Mouse (Mus musculus) lung, adult 2 months (tissue): ENCODE data around the gene Btbd35f19. TPM values are rescaled to one million over a fixed set of nuclear protein-coding genes. Genes with fewer than 3 reads are reported as not detected.
"Not testable (repeated sequence)": the region's sequence is repeated elsewhere in the genome, so short reads cannot be mapped to it uniquely, and the experiment has no call there.

Source experiments
- DNase-seq: peaks from one replicate; pipeline ENCODE4 v3.0.0; 2022
- H3K4me1 ChIP-seq: fragments of 200-500 bp; 2 replicates; pipeline ENCODE4 v1.6.1; 2011; ENCODE audit warnings: low read length; ENCODE audit not compliant: control insufficient read depth, insufficient read depth
- H3K4me3 ChIP-seq: fragments of 200-500 bp; replicated peaks from 2 replicates; pipeline ENCODE3; 2011; ENCODE audit warnings: low read depth, mild to moderate bottlenecking, control low read depth, low read length; ENCODE audit errors: extremely low read depth
- WGBS: fragments of 180-500 bp; shearing (Covaris S2); methylation state at CpG from one replicate; pipeline ENCODE4 v1.1.7; 2018; 5-methylcytosine and 5-hydroxymethylcytosine counted together
- polyA plus RNA-seq: library from polyadenylated mRNA; depleted of rRNA; stranded (reverse); fragments of >200 nt; gene quantifications from 2 replicates; pipeline ENCODE4 v1.2.3, GENCODE M21; 2012; rRNA removed

Btbd35f19 gene
- not detected in 2 replicates for polyA plus RNA-seq

DNA sequence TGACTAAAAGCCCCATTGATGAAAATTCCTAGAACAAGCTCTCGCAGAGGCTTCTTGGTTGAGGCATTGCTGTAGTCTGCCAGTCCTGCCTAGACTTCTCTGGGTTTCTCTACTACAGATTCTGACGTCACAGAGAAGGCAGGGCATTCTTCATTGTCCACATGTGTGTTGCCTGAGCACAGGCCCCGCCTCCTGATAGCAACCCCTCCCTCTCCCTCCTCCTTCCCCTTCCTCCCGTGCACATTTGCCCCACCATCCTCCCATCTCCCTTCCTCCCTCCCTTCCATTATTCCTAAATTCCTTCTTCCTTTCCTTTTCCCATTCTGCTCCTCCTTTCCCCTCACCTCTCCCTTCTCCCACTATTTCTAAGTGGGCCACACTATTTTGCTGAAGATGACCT, at the start of gene Btbd35f19:
TSS of gene Btbd35f19 (minus strand) at position 101 of the 400 bp plus-strand sequence.
- DNase-seq, H3K4me1 ChIP-seq, H3K4me3 ChIP-seq: not testable (repeated sequence)
- WGBS, result no CpG with 5 or more reads among the region's 4 CpGs

DNA sequence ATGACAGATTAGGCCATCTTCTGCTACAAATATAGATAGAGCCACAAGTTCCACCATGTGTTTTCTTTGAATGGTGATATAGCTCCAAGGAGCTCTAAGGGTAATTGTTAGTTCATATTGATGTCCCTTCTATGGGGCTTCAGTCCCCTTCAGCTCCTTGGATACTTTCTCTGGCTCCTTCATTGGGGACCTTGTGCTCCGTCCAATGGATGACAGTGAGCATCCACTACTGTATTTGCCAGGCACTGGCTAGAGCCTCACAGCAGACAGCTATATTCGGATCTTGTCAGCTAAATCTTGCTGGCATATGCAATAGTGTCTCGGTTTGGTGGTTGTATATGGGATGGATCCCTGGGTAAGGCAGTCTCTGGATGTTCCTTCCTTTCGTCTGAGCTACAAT, 41.8 kb downstream of the Btbd35f19 start:
- H3K4me1 ChIP-seq, H3K4me3 ChIP-seq, DNase-seq: not testable (repeated sequence)
- 58% methylated on average over 3 of the region's 4 CpGs for WGBS

DNA sequence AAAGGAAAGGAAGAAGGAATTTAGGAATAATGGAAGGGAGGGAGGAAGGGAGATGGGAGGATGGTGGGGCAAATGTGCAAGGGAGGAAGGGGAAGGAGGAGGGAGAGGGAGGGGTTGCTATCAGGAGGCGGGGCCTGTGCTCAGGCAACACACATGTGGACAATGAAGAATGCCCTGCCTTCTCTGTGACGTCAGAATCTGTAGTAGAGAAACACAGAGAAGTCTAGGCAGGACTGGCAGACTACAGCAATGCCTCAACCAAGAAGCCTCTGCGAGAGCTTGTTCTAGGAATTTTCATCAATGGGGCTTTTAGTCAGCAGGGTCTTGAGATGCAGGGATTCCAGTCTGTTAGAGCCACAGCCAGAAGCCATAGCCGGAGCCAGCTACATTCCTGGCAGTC, 47.6 kb downstream of the Btbd35f19 start, which contains the start of gene Btbd35f26:
TSS of gene Btbd35f26 (plus strand) at position 301 of the 400 bp plus-strand sequence.
- not testable (repeated sequence) for H3K4me1 ChIP-seq, H3K4me3 ChIP-seq, DNase-seq
- no CpG with 5 or more reads among the region's 4 CpGs for whole genome bisulfite sequencing

Other genes starting within 250 kb of the Btbd35f19 start
- not detected in 2 replicates for gene Spin2f, start 130.0 kb downstream of the Btbd35f19 start, polyA plus RNA-seq
- gene Btbd35f26, start 47.5 kb downstream of the Btbd35f19 start, polyA plus RNA-seq, result not detected in 2 replicates
- gene Gm21883, start 190.4 kb upstream of the Btbd35f19 start, polyA plus RNA-seq, result not detected in 2 replicates
- not detected in 2 replicates for gene Spin2e, start 235.0 kb upstream of the Btbd35f19 start, polyA plus RNA-seq